Mouse (Mus musculus) limb, embryonic 11.5 days (tissue): ENCODE measurements around the gene Mrpl52. TPM values are rescaled to one million over a fixed set of nuclear protein-coding genes. Genes with fewer than 3 reads are reported as not detected.

Experiments
- ATAC-seq: fragments of 200-750 bp; cut with Nextera tagmentation; 2 replicates; pipeline ENCODE4 v1.8.0; 2017; ENCODE audit warnings: low read depth; ENCODE audit not compliant: insufficient number of reproducible peaks, low FRiP score, low TSS enrichment
- DNase-seq: peaks from one replicate; pipeline ENCODE4 v3.0.0-alpha.2; 2015; ENCODE audit warnings: low spot score
- H3K27ac ChIP-seq: fragments of 300-500 bp; sonication (generic); replicated peaks from 2 replicates; pipeline ENCODE4 v1.5.1; 2014; ENCODE audit warnings: low read depth, mild to moderate bottlenecking, low read length
- H3K27me3 ChIP-seq: fragments of 300-500 bp; sonication (generic); 2 replicates; pipeline ENCODE4 v1.6.1; 2014; ENCODE audit warnings: mild to moderate bottlenecking, low read length, mixed read lengths; ENCODE audit not compliant: control insufficient read depth, insufficient read depth
- H3K36me3 ChIP-seq: fragments of 300-500 bp; sonication (generic); 2 replicates; pipeline ENCODE4 v1.6.1; 2014; ENCODE audit warnings: mild to moderate bottlenecking, low read length, moderate library complexity, mixed read lengths; ENCODE audit not compliant: control insufficient read depth, insufficient read depth
- H3K4me1 ChIP-seq: fragments of 300-500 bp; sonication (generic); 2 replicates; pipeline ENCODE4 v1.6.1; 2014; ENCODE audit warnings: low read length, mixed read lengths; ENCODE audit not compliant: control insufficient read depth, insufficient read depth
- H3K4me2 ChIP-seq: fragments of 300-500 bp; sonication (generic); 2 replicates; pipeline ENCODE4 v1.6.1; 2014; ENCODE audit warnings: low read depth, mild to moderate bottlenecking, moderate library complexity; ENCODE audit not compliant: severe bottlenecking
- H3K4me3 ChIP-seq: fragments of 300-500 bp; sonication (generic); 2 replicates; pipeline ENCODE4 v1.5.1; 2014; ENCODE audit warnings: low read depth, low read length
- H3K9ac ChIP-seq: fragments of 300-500 bp; sonication (generic); 2 replicates; pipeline ENCODE4 v1.6.1; 2014; ENCODE audit warnings: mild to moderate bottlenecking, low read length
- H3K9me3 ChIP-seq: fragments of 300-500 bp; sonication (generic); 2 replicates; pipeline ENCODE4 v1.6.1; 2016; ENCODE audit warnings: low read length; ENCODE audit not compliant: control insufficient read depth
- WGBS: fragments of 180-500 bp; shearing (Covaris S2); extraction: QIAGEN DNeasy Blood & Tissue Kit; methylation state at CpG from one replicate; pipeline ENCODE4 v1.1.7; 2014; 5-methylcytosine and 5-hydroxymethylcytosine counted together
- polyA plus RNA-seq: library from polyadenylated mRNA; unstranded; fragments of >200 nt; fragmentation: Nextera tagmentation; extraction: Ambion mirVana; gene quantifications from 2 replicates; pipeline ENCODE4 v1.2.1, GENCODE M21; 2014

Mrpl52 gene
- polyA plus RNA-seq: 228 and 236 TPM in 2 replicates

DNA sequence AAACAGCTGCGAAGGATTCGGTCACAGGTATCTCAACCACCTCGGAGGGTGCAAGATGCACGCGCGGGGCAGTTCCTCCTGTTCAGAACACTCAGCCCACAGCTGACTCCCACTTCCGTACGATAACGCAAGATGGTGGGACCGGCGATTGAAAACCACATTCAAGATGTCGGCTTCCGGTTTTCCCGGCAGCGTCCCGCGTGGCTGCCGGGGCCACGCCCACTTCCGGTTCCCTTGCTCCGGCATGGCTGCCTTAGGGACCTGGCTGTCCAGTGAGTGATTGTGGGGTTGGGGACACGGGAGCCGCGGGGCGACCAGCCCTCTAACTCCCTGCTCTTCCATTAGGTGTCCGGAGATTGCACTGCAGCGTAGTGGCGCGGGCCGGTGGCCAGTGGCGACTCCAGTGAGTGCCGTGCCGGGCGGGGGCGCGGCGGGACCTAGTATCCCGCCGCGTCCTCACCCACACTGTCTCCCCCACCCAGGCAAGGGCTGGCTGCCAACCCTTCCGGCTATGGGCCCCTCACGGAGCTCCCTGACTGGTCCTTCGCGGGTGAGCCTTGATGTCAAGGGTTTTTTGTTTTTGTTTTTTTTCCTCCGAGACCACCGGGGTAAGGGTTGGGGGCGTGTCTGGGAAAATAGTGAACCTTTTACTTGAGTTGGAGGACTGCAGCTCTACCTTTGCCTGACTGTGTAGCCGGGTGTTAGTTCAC, at the start of gene Mrpl52:
TSS of gene Mrpl52 (plus strand) at position 221 of the 710 bp plus-strand sequence.
- H3K36me3 ChIP-seq: no peaks in the 10 kb centered on the region; the same call in 1 of the 2 replicates
- H3K27me3 ChIP-seq: no peaks in the 10 kb centered on the region
- H3K4me2 ChIP-seq: peak within 1 kb of the TSS; percentile 64
- H3K27ac ChIP-seq: peak within 1 kb of the TSS; percentile 38
- under 1% methylated on average over 48 of the region's 48 CpGs for WGBS
- peak; percentile 77 for ATAC-seq
- H3K4me1 ChIP-seq: 0 out of 2 replicates have a peak, but pooled peaks cover 6% of the 10 kb centered on the region
- peak within 1 kb of the TSS; percentile 80 for H3K9ac ChIP-seq
- DNase-seq: peak; percentile 94
- peak within 1 kb of the TSS; percentile 95 for H3K4me3 ChIP-seq
- H3K9me3 ChIP-seq: no peaks in the 10 kb centered on the region

- ATAC-seq: no peak
- Histone ChIP-seq H3K9ac (no peak overlapping the region), H3K27ac (no peak overlapping the region), H3K9me3 (no peaks in the 10 kb centered on the region), H3K36me3 (no peaks in the 10 kb centered on the region), H3K4me3 (no peak overlapping the region), H3K4me1 (no peaks in the 10 kb centered on the region), H3K4me2 (no peak overlapping the region), H3K27me3 (no peaks in the 10 kb centered on the region)
- no peak for DNase-seq
- WGBS: 91% methylated on average over 6 of the region's 6 CpGs
Observed at GRCm38 (mm10) chr14:54377166-54377565, 49.5 kb upstream of the Mrpl52 start.

- H3K27ac ChIP-seq: no peak overlapping the region
- ATAC-seq: no peak
- no peaks in the 10 kb centered on the region for H3K36me3 ChIP-seq
- no peaks in the 10 kb centered on the region for H3K4me1 ChIP-seq
- WGBS: 78% methylated on average over 13 of the region's 13 CpGs
- H3K4me3 ChIP-seq: no peak overlapping the region
- H3K27me3 ChIP-seq: no peaks in the 10 kb centered on the region
- no peak overlapping the region for H3K4me2 ChIP-seq
- no peak for DNase-seq
- H3K9ac ChIP-seq: no peak overlapping the region
- H3K9me3 ChIP-seq: no peaks in the 10 kb centered on the region
Observed at GRCm38 (mm10) chr14:54379571-54379970, 47.1 kb upstream of the Mrpl52 start.

- Histone ChIP-seq H3K27me3 (no peaks in the 10 kb centered on the region), H3K9ac (no peak overlapping the region), H3K4me1 (no peaks in the 10 kb centered on the region), H3K4me2 (no peak overlapping the region), H3K9me3 (no peaks in the 10 kb centered on the region), H3K36me3 (no peaks in the 10 kb centered on the region), H3K27ac (no peak overlapping the region), H3K4me3 (no peak overlapping the region)
- 72% methylated on average over 4 of the region's 4 CpGs for WGBS
- DNase-seq (no peak), ATAC-seq (no peak)
Observed at GRCm38 (mm10) chr14:54380616-54381015, 46.1 kb upstream of the Mrpl52 start.

- WGBS: 87% methylated on average over 10 of the region's 10 CpGs
Observed at GRCm38 (mm10) chr14:54381816-54382215, 44.9 kb upstream of the Mrpl52 start.

GRCm38 (mm10) chr14:54382641-54383040, 44.1 kb upstream of the Mrpl52 start:
- Histone ChIP-seq H3K4me3 (no peak overlapping the region), H3K9ac (no peak overlapping the region), H3K36me3 (no peaks in the 10 kb centered on the region), H3K9me3 (no peaks in the 10 kb centered on the region), H3K27me3 (no peaks in the 10 kb centered on the region), H3K4me1 (no peaks in the 10 kb centered on the region), H3K4me2 (no peak overlapping the region), H3K27ac (no peak overlapping the region)
- 85% methylated on average over 9 of the region's 9 CpGs for WGBS
- DNase-seq (no peak), ATAC-seq (no peak)

More at GRCm38 (mm10) chr14:54381816-54382215, 44.9 kb upstream of the Mrpl52 start:
- Histone ChIP-seq H3K27me3 (no peaks in the 10 kb centered on the region), H3K9me3 (no peaks in the 10 kb centered on the region), H3K4me2 (no peak overlapping the region), H3K9ac (no peak overlapping the region), H3K27ac (no peak overlapping the region), H3K4me1 (no peaks in the 10 kb centered on the region), H3K4me3 (no peak overlapping the region), H3K36me3 (no peaks in the 10 kb centered on the region)
- DNase-seq (no peak), ATAC-seq (no peak)

- Histone ChIP-seq H3K4me3 (no peak overlapping the region), H3K4me1 (no peaks in the 10 kb centered on the region), H3K9me3 (no peaks in the 10 kb centered on the region), H3K4me2 (no peak overlapping the region), H3K9ac (no peak overlapping the region), H3K36me3 (no peaks in the 10 kb centered on the region), H3K27me3 (no peaks in the 10 kb centered on the region), H3K27ac (no peak overlapping the region)
- no peak for DNase-seq
- WGBS: 64% methylated on average over 4 of the region's 4 CpGs
- ATAC-seq: 0 out of 2 replicates have a peak, but pooled peaks have one; percentile 39
Observed at GRCm38 (mm10) chr14:54383355-54383771, 43.3 kb upstream of the Mrpl52 start.

DNA sequence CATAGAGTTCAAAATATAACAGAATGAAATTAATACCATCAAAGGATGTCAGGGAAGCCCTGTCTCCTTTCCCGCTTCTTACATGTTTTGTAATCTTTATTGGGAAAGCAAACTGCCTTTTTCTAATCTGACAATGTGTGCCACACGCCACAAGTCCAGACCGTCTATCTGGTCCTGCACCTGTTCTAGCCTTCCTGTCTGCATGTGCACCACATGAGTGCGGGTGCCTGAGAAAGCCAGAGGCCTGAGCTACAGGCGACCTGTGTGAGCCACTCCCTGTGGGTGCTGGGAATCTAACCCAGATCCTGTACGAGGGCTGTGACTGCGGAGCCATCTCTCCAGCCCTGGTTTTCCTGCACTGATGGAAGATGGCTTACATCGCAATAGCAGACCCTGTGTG, 42.3 kb upstream of the Mrpl52 start:
- H3K36me3 ChIP-seq: no peaks in the 10 kb centered on the region
- no peaks in the 10 kb centered on the region for H3K4me1 ChIP-seq
- no peak overlapping the region for H3K4me3 ChIP-seq
- H3K9me3 ChIP-seq: no peaks in the 10 kb centered on the region
- no peak overlapping the region for H3K9ac ChIP-seq
- DNase-seq (no peak), ATAC-seq (no peak)
- 95% methylated on average over 8 of the region's 8 CpGs for WGBS
- H3K27me3 ChIP-seq: no peaks in the 10 kb centered on the region
- H3K4me2 ChIP-seq: no peak overlapping the region
- H3K27ac ChIP-seq: no peak overlapping the region
